Mouse (Mus musculus) Patski (cell line): ENCODE measurements around the gene Igf2bp2. TPM values are rescaled to one million over a fixed set of nuclear protein-coding genes. Genes with fewer than 3 reads are reported as not detected.

Experiments used
- ATAC-seq: fragments of 100-300 bp; one replicate; pipeline ENCODE4 v1.8.0; 2021
- CTCF ChIA-PET: fragments of 350-600 bp; sonication (Branson Sonifier 250); formaldehyde crosslinking; loops from one replicate; lab custom pipeline; 2022; ENCODE audit warnings: inconsistent platforms; lab: Charles Lee
- POLR2A ChIA-PET: fragments of 350-600 bp; sonication (Branson Sonifier 250); formaldehyde crosslinking; loops from one replicate; lab custom pipeline; 2022; ENCODE audit warnings: antibody characterized with exemption, inconsistent platforms; lab: Charles Lee
- DNase-seq: peaks from one replicate; pipeline ENCODE4 v3.0.0-alpha.2; 2011; ENCODE audit warnings: low read depth, low spot score
- H3K27me3 ChIP-seq: fragments of 371-371 bp; one replicate; pipeline ENCODE4 v1.5.1; 2021
- CTCF ChIP-seq: fragments of 100-300 bp; IDR thresholded peaks from one replicate; pipeline ENCODE4 v1.5.1; 2021
- in situ Hi-C: fragments of 300-500 bp; cut with MboI; formaldehyde crosslinking; loops from 3 replicates; pipeline ENCODE4 v1.11.1; 2018; ENCODE audit warnings: low pct_unique_long_range_greater_than_20kb, mixed read lengths
- polyA plus RNA-seq: library from polyadenylated mRNA; unstranded; gene quantifications from one replicate; pipeline ENCODE4 v1.2.3, GENCODE M21; 2021

The Igf2bp2 gene
- polyA plus RNA-seq, 1 experiment from 2014 or later: 30.7 TPM

DNA sequence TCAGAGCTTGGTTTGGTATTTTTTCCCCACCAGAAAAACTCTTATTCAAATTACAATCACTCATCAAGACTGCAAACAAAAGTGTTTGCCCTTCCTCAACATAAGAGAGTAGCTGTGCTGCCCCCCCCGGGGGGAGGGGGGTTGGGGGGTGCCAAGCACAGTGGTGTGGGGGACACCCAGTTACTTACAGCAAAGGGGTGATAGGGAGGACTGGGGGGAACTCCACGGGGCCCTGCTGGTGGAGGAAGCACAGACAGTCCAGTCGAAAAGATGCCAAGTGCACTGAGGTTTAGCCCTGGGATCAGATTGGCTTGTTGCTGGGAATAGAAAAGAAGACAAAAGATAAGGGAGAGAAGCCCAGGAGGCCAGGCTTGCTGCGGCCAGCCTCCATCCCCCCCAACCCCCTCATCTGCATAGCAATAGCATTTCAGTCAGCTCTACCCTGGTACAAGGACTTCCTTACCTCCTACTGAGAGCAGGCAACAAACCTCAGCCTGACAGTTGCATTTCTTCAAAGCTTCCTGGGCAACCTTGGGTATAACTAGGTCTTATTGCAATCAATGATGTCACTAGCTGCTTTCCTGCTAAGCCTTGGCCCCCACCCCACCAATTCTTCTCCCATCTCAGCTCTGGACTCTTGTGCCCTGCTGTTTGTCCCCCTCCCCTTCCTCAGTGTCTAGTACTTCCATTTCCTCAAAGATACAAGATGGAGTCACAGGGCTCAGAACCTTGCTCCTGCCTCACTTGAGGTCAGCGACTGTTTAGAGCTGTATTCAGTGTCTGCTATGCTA is 87.1 kb downstream of the Igf2bp2 start:
- in situ Hi-C loops: loop anchor here (25.0 kb wide), 1 partner anchor 461 kb away; no protein-coding TSS in a partner anchor
- ChIA-PET CTCF (interaction anchor here (0.7 kb wide), 1 partner anchor 92 kb away, joined by 4 read pairs; no protein-coding TSS in a partner anchor), POLR2A (no interaction called here)
- TF ChIP-seq CTCF: no peak
- DNase-seq: no peak
- no peaks in the 10 kb centered on the region for H3K27me3 ChIP-seq
- no peak for ATAC-seq

DNA sequence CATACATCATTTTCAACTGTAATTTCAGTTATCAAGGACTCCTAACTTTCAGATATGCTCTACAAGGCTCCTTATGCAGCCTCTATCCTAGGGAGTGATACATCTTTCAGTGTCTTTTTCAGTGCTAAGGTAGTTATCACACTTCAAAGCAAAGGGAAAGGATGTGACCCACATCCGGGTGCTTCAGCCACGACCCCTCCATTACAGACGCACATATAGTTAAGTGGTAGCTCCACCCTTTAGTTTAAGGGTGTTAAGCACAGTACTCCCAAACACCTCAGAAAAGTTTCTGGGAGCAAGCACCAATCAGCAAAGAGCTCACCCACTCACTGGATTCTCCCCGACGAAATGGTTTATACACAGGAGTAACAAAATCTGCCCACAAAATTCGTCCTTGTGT is 88.0 kb downstream of the Igf2bp2 start:
- ChIA-PET POLR2A (no interaction called here), CTCF (no interaction called here)
- in situ Hi-C loops: loop anchor here (25.0 kb wide), 1 partner anchor 462 kb away; no protein-coding TSS in a partner anchor

GRCm38 (mm10) chr16:22071361-22071760 is 91.7 kb downstream of the Igf2bp2 start:
- ChIA-PET POLR2A (interaction anchor here (0.6 kb wide), 1 partner anchor 23 kb away, joined by 4 read pairs; no protein-coding TSS in a partner anchor), CTCF (no interaction called here)
- ATAC-seq (no peak), DNase-seq (no peak)
- no peaks in the 10 kb centered on the region for H3K27me3 ChIP-seq
- TF ChIP-seq CTCF: no peak
- in situ Hi-C loops: no loop called here

More for the DNA sequence above, 88.0 kb downstream of the Igf2bp2 start:
- DNase-seq (no peak), ATAC-seq (no peak)
- no peak for TF ChIP-seq CTCF
- no peaks in the 10 kb centered on the region for H3K27me3 ChIP-seq

DNA sequence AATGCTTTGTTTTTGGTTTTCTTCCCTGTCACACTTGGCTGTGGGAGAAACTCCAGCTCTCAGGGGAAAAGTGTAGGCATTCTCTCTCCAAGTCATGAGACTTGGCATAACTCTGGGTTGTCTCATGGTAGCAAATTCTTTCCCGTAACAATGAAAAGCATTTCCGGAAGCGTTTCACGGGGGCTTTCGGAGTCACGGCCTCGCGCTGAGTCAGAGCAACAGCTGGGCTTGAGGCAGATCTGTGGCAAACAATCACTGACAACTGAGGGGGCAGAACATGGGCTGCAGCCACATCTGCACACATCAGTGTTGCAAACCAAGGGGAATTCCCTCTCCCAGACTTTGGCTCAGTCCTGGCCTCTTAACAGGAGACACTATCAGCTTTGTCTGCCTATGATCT is 95.7 kb downstream of the Igf2bp2 start:
- ChIA-PET CTCF (no interaction called here), POLR2A (no interaction called here)
- ATAC-seq: peak; percentile 10
- no peak for TF ChIP-seq CTCF
- H3K27me3 ChIP-seq: no peaks in the 10 kb centered on the region
- peak; percentile 42 for DNase-seq
- in situ Hi-C loops: no loop called here

DNA sequence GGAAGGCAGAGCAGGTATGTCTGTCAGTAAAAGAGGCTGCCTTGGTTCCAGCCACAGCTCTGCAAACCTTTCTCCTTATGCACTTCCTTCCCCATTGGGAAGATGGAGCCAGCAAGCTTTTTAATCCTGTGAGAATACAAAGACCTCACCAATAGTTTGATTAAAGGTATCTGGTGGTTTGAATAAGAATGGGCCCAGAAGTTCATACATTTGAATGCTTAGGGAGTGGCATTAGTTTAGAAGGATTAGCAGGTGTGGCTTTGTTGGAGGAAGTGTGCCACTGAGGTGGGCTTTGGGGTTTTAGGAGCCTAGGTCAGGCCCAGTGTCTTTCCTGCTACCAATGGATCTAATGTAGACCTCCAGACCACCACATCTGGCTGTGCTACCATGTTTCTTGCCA is 97.6 kb downstream of the Igf2bp2 start:
- in situ Hi-C loops: no loop called here
- no peaks in the 10 kb centered on the region for H3K27me3 ChIP-seq
- POLR2A ChIA-PET: no interaction called here
- DNase-seq: no peak
- no peak for TF ChIP-seq CTCF
- CTCF ChIA-PET: no interaction called here
- no peak for ATAC-seq

DNA sequence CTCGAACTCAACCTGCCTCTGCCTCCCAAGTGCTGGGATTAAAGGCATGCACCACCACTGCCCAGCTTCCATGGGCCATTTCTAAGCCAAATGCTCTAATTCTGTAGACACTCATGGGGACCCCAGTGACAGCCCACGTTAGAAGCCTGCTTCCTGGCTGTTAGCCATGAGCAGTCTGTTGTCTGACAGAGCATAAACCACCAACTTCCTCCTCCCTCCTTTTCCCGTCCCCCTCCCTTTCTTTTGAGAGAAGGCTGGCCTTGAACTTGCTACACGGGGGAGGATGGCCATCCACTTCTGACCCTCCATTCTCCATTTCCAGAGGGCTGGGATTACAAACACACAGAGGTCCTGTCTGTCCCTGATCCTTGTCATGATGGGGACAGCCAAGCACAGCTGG is 100.8 kb downstream of the Igf2bp2 start:
- in situ Hi-C loops: no loop called here
- TF ChIP-seq CTCF: no peak
- POLR2A ChIA-PET: no interaction called here
- ATAC-seq (no peak), DNase-seq (no peak)
- CTCF ChIA-PET: no interaction called here
- no peaks in the 10 kb centered on the region for H3K27me3 ChIP-seq

DNA sequence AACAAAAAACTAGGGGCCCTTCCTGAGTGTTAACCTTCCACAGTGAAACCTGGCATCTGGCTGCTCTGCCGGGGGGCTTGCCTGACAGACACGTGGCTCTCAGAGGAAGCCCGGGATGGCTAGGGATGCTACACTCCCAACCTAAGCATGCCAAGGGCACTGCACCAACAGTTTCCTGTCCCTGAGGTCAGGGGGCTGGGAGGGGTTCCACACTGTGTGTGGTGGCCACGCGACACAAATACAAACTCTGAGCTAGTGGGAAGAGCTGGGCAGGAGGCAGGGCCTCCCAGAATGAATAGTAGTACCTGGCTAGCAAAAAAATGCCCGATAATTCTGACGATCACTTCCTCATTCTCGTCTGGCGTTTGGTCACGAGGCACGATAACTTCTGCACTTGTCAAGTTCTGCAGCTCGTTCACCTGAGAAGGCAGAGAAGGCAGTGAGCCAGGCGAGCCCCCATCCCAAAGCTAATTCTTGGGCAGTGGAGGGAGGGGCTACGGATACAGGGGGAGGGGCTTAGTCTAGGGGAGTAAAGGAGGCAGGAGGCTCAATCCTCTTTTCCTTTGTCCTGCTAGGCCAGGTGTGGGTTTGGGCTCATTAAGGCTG is 101.4 kb downstream of the Igf2bp2 start:
- ChIA-PET POLR2A (no interaction called here), CTCF (no interaction called here)
- no peak for DNase-seq
- no peak for TF ChIP-seq CTCF
- ATAC-seq: no peak
- no peaks in the 10 kb centered on the region for H3K27me3 ChIP-seq
- in situ Hi-C loops: no loop called here

GRCm38 (mm10) chr16:22060416-22060815 is 102.7 kb downstream of the Igf2bp2 start:
- DNase-seq (no peak), ATAC-seq (no peak)
- H3K27me3 ChIP-seq: no peaks in the 10 kb centered on the region
- in situ Hi-C loops: no loop called here
- CTCF ChIA-PET: no interaction called here
- POLR2A ChIA-PET: no interaction called here
- no peak for TF ChIP-seq CTCF

GRCm38 (mm10) chr16:22058871-22059270 is 104.2 kb downstream of the Igf2bp2 start:
- no peaks in the 10 kb centered on the region for H3K27me3 ChIP-seq
- TF ChIP-seq CTCF: no peak
- ATAC-seq (no peak), DNase-seq (no peak)
- ChIA-PET POLR2A (interaction anchor here (0.6 to 0.7 kb wide), 4 partner anchors 10 to 534 kb away, joined by 3 to 4 read pairs (median 4); no protein-coding TSS in a partner anchor), CTCF (interaction anchor here (1.2 kb wide), 1 partner anchor 9 kb away, joined by 3 read pairs; no protein-coding TSS in a partner anchor)
- in situ Hi-C loops: no loop called here

DNA sequence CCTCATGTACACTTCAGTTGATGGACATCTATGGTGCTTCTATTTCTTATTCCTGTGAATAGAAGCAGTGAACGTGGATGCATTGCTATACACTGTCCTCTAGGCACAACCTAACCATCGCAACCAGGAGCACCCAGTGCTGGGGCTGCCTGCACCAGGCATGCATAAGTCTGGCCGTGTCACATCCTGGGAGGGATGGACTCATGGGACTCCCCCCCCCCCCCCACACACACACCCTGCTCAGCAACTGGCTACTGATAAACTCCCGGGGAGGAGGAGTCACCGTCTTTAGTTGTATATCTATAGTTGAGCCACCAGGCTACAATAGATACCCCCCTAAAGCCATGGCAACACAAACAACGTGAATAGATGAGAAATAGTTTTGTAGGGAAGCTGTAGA is 105.6 kb downstream of the Igf2bp2 start:
- POLR2A ChIA-PET: no interaction called here
- DNase-seq (no peak), ATAC-seq (no peak)
- CTCF ChIA-PET: no interaction called here
- TF ChIP-seq CTCF: no peak
- H3K27me3 ChIP-seq: no peaks in the 10 kb centered on the region
- in situ Hi-C loops: no loop called here

GRCm38 (mm10) chr16:22053411-22053810 is 109.7 kb downstream of the Igf2bp2 start:
- in situ Hi-C loops: no loop called here
- POLR2A ChIA-PET: interaction anchor here (0.7 kb wide), 1 partner anchor 45 kb away, joined by 3 read pairs; no protein-coding TSS in a partner anchor
- TF ChIP-seq CTCF: no peak
- no peak for ATAC-seq
- CTCF ChIA-PET: no interaction called here
- no peak for DNase-seq
- no peaks in the 10 kb centered on the region for H3K27me3 ChIP-seq
